Mouse (Mus musculus) B cell, adult 2 months (primary cell): Measurements from ENCODE around the gene Olfr332.
A peak's percentile ranks its signal among the peaks of the same experiment; 100 is the strongest.
"Not testable (repeated sequence)": the region's sequence is repeated elsewhere in the genome, so short reads cannot be mapped to it uniquely, and the experiment has no call there.

ENCODE experiments used
- DNase-seq, 2 experiments: peaks; one replicate each; pipeline ENCODE4 v3.0.0; 2022

Olfr332 gene

DNA sequence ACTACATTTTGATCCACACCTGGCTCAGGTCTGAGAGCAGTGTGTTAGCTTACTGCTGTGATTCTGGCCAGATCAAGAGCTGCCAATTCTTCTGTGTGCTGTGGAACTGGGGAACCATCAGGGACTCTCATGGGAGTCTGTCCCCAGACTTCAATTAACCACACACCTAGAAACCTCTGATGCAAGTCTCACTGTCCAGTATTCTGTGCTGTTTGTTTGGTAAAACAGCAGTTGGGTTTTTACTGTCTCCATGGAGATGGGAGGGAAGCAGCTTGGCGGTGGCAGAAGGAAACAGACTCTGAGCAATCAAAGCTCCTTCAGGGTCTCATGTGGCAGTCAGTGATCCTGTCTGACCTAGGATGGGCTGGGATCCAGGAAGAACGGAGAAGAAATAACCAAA lies at the start of gene Olfr332:
Gene Olfr332 (minus strand): TSS at position 101 of the 400 bp plus-strand sequence.
- no peak for DNase-seq

DNA sequence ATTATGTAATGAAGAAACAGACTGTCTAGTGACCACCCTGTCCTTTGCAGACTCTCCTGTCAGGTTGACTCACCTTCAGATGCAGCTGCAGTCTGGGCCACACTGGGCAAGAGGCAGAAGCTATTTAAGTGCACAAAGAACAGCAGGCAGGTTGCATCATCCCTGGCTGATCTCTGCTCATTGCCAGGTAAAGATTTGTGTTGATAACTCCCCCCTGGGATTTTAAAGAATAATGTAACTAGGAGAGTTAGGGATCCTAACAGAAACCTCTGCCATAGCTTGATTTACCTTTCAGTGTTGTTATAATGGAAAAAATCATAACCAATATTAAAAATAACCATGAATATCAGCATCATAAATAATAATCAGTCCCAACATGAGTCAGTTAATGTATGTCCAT lies 42.4 kb upstream of the Olfr332 start, which contains the start of gene Olfr330:
Gene Olfr330 (minus strand): TSS at position 101 of the 400 bp plus-strand sequence.
- not testable (repeated sequence) for DNase-seq

DNA sequence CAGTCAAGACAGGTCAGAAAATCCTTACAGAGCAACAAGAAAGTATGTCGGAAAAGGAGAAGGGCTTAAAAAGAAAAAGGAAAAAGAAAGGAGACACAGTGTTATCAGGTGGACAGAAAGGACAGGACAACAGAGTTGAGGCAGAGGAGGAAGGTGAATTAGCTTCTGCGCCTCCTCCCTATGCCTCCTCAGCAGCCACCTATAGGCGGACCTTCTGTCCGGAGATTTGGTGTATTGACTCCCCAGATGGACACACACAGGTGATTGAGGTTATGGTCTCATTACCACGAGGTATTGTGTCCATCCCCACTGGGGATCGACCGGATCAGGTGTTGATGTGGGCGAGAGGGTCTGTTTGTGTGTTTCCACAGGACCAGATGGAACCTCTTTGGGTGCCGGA lies 27.4 kb upstream of the Olfr332 start:
- DNase-seq, result peak; percentile 15 to 17

DNA sequence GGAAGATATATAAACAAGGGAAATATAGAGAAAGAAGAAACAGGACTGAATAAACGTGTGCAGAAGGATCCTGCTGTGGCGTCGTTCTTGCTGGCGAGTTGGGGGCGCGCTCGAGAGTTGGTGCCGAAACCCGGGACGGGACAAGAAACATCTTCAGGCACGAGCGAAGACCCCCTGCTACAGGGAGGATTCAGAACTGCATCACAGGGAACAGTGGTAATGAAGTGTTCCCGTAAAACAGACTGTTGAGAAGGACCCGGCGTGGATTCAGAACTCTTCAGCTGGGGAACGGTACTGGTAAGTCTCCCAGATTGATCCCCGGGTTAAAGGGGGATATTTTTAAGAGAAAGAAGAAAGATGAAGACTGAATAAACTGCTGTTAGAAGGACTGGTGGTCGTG lies 26.6 kb upstream of the Olfr332 start:
- peak; percentile 43 to 49 for DNase-seq

DNA sequence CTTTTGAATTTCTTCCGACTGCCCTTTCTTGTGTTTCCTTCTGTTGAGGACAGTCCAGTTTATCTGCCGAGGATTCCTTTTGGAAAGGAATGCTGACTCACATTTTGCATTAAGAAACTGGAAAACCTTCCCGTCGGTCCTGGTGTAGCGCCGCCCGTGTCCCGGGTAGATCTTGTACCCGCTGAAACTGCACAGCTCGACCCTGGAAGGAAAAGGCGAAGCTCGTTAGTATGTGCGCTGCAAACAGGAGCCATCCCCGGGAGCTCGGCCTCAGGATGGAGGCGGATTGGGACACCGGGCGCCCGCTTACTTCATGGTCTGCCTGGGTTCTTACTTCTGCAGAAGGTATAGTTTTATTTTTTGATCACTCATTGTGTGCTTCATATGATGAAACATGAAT lies 16.7 kb upstream of the Olfr332 start:
- not testable (repeated sequence) for DNase-seq

DNA sequence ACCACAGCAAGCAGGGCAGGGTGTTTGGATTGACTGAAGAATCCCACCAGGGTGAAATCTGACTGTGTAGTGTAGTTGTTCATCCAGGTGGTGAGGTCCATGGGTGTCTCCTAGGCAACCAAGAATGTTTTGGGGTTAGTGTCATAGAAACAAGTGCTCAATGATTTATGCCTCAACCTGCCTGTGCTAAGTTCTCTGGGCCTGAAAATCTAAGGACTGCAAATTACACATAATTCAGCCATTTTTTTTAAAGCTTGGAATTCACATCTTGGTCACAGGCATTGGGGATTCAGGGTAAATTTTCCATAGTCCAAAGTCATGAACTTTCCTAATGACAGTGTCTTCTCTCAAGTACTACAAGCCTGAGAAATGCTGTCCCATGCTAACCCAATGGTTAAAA lies 10.1 kb upstream of the Olfr332 start, which contains the start of gene Olfr331:
Gene Olfr331 (minus strand): TSS at position 101 of the 400 bp plus-strand sequence.
- not testable (repeated sequence) for DNase-seq

DNA sequence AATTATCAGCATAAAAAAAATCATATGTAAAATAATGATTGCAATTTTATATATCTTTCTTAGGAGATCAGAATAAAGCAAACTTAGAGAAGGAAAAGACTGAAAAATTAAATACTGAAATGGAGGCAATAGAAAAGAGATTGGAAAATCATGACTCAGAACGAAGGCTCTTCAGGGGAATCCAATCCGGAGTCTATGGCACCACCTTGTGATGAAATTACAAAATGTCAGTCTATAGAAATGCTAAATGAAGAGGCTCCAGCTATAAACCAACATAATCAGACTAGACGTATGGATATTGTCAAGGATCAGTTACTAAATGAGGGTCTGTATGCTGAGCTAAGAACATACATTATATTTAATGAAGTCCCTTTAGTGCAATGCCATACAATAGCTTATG lies 6.9 kb upstream of the Olfr332 start:
- DNase-seq, result no peak

DNA sequence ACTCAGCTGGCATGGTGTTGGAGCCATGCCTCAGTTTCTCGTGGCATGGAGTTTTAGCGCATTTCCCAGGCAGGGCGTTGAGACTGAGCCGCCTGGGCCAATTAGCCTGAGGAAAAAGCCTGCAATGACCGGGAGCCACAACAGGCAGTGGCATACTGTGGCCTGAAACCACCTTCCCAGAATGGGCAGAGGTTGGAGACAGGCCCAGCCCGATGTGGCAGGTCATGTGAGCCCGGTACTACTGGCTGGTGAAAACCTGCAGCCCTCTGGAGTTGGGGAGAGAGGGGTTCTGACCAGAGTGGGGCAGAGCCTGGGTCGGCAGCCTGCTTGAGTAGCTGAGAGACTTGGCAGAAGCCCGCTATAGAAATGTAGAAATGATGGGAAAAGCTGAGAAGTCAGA lies 6.4 kb upstream of the Olfr332 start:
- DNase-seq, result no peak

DNA sequence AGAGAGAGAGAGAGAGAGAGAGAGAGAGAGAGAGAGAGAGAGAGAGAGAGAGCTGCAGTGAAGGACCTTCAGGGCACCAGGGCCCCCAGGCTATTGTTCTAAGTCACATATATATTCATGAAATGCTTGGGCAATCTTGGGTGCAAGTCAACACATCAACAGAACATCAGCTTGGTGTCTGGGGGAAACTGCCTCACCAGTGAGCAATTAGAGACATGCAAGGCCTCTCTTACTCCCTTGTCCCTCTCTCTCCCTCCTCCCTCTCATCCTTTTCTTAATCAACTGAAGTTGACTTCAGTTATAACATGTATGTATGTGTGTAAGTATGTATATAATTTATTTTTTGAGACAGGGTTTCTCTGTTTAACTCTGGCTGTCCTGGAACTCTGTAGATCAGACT lies 30.2 kb downstream of the Olfr332 start, which contains the start of gene Olfr30:
Gene Olfr30 (minus strand): TSS at position 101 of the 400 bp plus-strand sequence.
- DNase-seq, result no peak

DNA sequence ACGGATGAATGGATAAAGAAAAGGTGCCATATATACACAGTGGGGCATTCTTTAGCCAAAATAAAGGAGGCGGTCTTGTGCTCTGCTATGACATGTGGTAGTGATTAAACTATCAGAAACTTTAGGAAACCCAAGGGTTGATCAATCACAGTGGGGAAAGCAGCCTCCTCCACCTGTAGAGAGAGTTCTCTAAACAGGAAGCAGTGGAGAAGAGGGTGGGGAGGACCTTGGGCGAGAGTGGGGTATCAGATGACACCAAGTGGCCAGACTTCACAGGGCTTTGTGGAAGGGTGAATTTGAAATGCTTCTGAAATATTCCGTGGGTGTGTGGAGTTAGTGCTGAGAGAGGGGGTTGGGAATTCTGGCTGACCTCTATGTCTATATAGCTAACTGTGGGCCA lies 38.8 kb downstream of the Olfr332 start:
- DNase-seq, result no peak

DNA sequence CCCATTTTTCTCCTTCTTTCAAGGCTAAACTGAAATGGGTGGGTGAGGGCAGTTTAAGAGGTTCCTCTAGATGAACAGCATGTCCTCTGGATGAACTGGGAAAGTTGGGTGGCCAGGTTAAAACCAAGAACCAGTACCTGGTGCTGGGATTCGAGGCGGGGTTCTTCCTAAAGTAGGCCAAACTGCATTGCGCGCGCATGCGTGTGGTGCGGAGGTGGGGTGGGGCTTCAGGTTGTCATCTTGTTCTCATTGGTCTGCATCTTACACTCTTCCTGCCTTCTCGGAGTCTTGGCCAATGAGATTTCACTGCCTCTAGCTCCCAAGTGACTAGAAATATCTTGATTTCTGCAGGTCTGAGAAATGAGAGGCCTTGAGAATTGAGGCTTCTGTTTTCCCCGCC lies 39.6 kb downstream of the Olfr332 start, which contains the start of gene Lypd9:
Gene Lypd9 (minus strand): TSS at position 165 of the 400 bp plus-strand sequence.
- DNase-seq, result no peak
